Mouse (Mus musculus) hindbrain, postnatal 0 days (tissue): ENCODE measurements around the gene A230050P20Rik. TPM values are rescaled to one million over a fixed set of nuclear protein-coding genes. Genes with fewer than 3 reads are reported as not detected.
A peak's percentile ranks its signal among the peaks of the same experiment; 100 is the strongest.

Experiments
- ATAC-seq: fragments of 200-750 bp; cut with Nextera tagmentation; 2 replicates; pipeline ENCODE4 v1.8.0; 2017; ENCODE audit warnings: mild to moderate bottlenecking, moderate TSS enrichment, moderate library complexity
- DNase-seq: peaks from one replicate; pipeline ENCODE4 v3.0.0-alpha.2; 2015; ENCODE audit warnings: low spot score
- H3K27ac ChIP-seq: fragments of 300-500 bp; sonication (generic); 2 replicates; pipeline ENCODE4 v1.5.1; 2014; ENCODE audit warnings: mild to moderate bottlenecking
- H3K27me3 ChIP-seq: fragments of 300-500 bp; sonication (generic); 2 replicates; pipeline ENCODE4 v1.6.1; 2014; ENCODE audit warnings: low read length, mixed read lengths; ENCODE audit not compliant: insufficient read depth
- H3K36me3 ChIP-seq: fragments of 300-500 bp; sonication (generic); 2 replicates; pipeline ENCODE4 v1.6.1; 2014; ENCODE audit warnings: low read length, mixed read lengths; ENCODE audit not compliant: insufficient read depth
- H3K4me1 ChIP-seq: fragments of 300-500 bp; sonication (generic); 2 replicates; pipeline ENCODE4 v1.6.1; 2014; ENCODE audit warnings: antibody characterized with exemption, low read length, mixed read lengths; ENCODE audit not compliant: insufficient read depth
- H3K4me2 ChIP-seq: fragments of 300-500 bp; sonication (generic); 2 replicates; pipeline ENCODE4 v1.6.1; 2014; ENCODE audit warnings: low read depth, mild to moderate bottlenecking, low read length, moderate library complexity, mixed read lengths
- H3K4me3 ChIP-seq: fragments of 300-500 bp; sonication (generic); 2 replicates; pipeline ENCODE4 v1.5.1; 2014; ENCODE audit warnings: low read length
- H3K9ac ChIP-seq: fragments of 300-500 bp; sonication (generic); replicated peaks from 2 replicates; pipeline ENCODE4 v1.6.1; 2014; ENCODE audit warnings: mild to moderate bottlenecking, low read length, moderate library complexity, mixed read lengths
- H3K9me3 ChIP-seq: fragments of 300-500 bp; sonication (generic); 2 replicates; pipeline ENCODE4 v1.6.1; 2016; ENCODE audit warnings: low read length, mixed read lengths
- CTCF ChIP-seq: IDR thresholded peaks from 2 replicates; pipeline ENCODE4 v1.5.1; 2016; ENCODE audit warnings: antibody characterized with exemption, control low read depth, low read depth
- WGBS: fragments of 180-500 bp; shearing (Covaris S2); extraction: QIAGEN DNeasy Blood & Tissue Kit; methylation state at CpG from one replicate; pipeline ENCODE4 v1.1.7; 2014; 5-methylcytosine and 5-hydroxymethylcytosine counted together
- polyA plus RNA-seq: library from polyadenylated mRNA; unstranded; fragments of >200 nt; fragmentation: Nextera tagmentation; extraction: Ambion mirVana; gene quantifications from 2 replicates; pipeline ENCODE4 v1.2.1, GENCODE M21; 2015
- total RNA-seq: library from RNA; depleted of rRNA; stranded (reverse); fragments of >200 nt; gene quantifications from 2 replicates; pipeline ENCODE4 v1.2.3, GENCODE M21; 2014

A230050P20Rik gene
- total and polyA plus RNA-seq, 2 experiments from 2014 or later = 26.0 to 32.7 TPM

DNA sequence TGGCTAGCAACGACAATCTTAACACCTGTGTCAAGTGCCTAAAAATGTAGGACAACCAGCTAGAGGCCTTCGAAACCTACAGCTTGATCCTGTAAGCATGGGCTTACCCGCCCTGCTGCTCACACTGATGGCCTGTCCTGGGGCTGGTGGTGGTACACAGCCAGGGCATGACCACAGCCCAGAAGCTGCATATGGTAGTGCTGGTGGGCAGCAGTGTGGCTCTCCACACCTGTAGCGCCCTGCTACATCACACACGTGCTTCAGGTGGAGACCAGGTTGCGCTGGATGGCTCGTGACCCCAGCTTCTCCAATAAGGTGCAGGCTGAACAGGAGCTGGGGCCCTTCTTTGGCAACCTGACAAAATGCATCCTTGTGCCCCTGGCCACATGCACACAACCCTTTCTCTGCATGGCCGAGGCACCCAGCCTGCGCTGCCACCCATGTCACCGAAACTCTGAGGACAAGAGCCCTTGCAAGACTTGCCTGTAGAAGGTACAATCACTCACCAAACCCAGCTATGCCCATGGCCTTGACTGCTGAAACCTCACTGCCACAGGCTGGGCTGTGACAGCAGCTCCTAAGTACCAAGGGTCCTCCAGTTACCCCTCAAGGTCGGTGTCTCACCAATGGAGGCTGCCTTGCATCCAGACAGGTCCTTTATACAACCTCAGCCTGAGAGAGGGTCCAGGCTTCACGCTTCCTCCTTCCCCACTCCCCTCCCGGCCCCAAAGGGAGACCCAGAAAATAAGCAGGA is 25.3 kb downstream of the A230050P20Rik start:
- WGBS = 89% methylated on average over 13 of the region's 13 CpGs
- no peak for TF ChIP-seq CTCF
- DNase-seq = no peak
- H3K9ac ChIP-seq = no peak overlapping the region
- H3K4me3 ChIP-seq = no peak overlapping the region
- H3K9me3 ChIP-seq = no peaks in the 10 kb centered on the region
- no peak for ATAC-seq
- H3K4me1 ChIP-seq = peaks cover 6% of the 10 kb centered on the region; the same call in 1 of the 2 replicates
- no peak overlapping the region for H3K4me2 ChIP-seq
- no peaks in the 10 kb centered on the region for H3K27me3 ChIP-seq
- H3K27ac ChIP-seq = no peak overlapping the region
- peaks cover 63% of the 10 kb centered on the region for H3K36me3 ChIP-seq

DNA sequence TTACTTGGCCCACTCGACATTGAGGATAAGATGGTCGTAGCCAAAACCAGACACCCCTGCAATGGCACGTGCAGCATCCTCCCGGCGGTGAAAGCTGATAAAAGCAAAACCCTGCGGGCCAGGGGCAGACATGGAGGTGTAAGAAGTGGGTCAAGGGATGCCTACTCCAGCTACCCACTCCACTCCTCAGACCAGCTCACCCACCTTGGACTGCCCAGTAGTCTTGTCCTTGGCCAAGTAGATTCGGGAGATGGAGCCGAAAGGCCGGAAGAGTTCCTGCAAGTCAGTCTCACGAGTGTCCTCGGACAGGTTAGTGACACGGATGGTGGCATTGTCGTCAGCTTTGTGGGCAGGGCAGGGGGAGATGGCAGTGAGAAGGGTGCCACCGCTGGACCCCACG is 26.2 kb downstream of the A230050P20Rik start:
- Histone ChIP-seq H3K4me1 (peaks cover 6% of the 10 kb centered on the region; the same call in 1 of the 2 replicates), H3K27ac (no peak overlapping the region), H3K27me3 (no peaks in the 10 kb centered on the region), H3K4me3 (no peak overlapping the region), H3K36me3 (peaks cover 59% of the 10 kb centered on the region), H3K9me3 (no peaks in the 10 kb centered on the region), H3K4me2 (no peak overlapping the region), H3K9ac (no peak overlapping the region)
- no peak for DNase-seq
- 89% methylated on average over 15 of the region's 15 CpGs for WGBS
- no peak for ATAC-seq
- TF ChIP-seq CTCF = no peak

DNA sequence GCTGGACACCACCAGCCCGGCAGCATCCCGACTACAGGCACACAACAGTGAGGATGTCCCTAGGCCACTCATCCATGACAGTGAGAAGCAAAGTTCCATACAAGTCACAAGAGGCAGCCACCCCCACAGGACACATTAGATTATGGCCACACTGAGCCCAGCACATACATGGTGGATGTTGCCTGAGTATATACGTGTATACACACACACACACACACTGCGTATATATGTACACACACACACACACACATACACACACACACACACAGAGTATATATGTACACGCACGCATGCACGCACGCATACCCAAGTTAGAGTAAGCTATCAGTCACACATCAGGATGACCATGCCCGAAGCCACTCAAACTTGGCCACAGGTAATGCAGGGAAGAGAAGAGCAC is 26.9 kb downstream of the A230050P20Rik start:
- no peak overlapping the region for H3K4me3 ChIP-seq
- peaks cover 51% of the 10 kb centered on the region for H3K36me3 ChIP-seq
- ATAC-seq (no peak), DNase-seq (no peak)
- no peak overlapping the region for H3K9ac ChIP-seq
- H3K9me3 ChIP-seq = no peaks in the 10 kb centered on the region
- H3K27me3 ChIP-seq = no peaks in the 10 kb centered on the region
- H3K4me2 ChIP-seq = no peak overlapping the region
- WGBS = 94% methylated on average over 9 of the region's 9 CpGs
- H3K27ac ChIP-seq = no peak overlapping the region
- peaks cover 6% of the 10 kb centered on the region; the same call in 1 of the 2 replicates for H3K4me1 ChIP-seq
- no peak for TF ChIP-seq CTCF

DNA sequence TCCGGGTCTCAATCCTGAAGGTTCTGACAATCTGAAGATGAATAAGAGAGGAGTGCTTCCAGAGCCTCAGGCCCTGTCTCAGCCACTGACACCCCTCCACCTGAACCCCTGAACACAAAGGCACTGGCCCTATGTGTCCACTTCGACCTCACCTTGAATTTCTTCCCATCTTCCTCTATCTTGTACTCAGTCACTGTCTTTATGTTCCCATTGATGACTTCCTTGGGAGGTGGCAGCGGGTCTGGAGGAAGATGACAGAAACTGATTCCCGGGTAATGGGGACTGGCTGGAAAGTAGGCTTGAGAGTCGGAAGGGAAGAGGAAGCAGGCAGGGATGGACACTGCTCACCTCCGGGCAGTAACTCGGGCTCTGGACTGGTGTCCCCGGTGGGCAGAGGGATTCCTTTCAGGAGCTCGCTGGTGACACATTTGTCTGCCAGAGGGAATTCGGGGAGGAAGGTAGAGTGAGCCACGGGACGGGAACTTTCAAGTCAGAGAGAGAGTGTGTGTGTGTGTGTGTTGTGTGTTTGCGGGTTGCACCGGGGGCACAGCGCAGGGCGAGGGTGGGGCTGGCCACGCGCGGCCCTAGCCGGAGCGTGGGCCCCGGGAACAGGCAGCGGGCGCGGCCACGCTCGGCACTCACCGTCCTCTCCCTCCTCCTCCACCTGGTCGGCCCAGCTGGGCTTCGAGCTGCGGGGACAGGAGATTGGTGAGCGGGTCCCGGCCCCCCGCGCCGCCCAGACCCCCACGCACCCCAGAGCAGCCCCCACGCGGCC is 29.5 kb downstream of the A230050P20Rik start:
- Histone ChIP-seq H3K36me3 (peaks cover 31% of the 10 kb centered on the region), H3K4me2 (peak overlapping the region; percentile 99), H3K27ac (peak overlapping the region; percentile 78; the same call in 1 of the 2 replicates), H3K4me1 (peaks cover 6% of the 10 kb centered on the region; the same call in 1 of the 2 replicates), H3K9me3 (no peaks in the 10 kb centered on the region), H3K4me3 (peak overlapping the region; percentile 91), H3K9ac (peak overlapping the region; percentile 85), H3K27me3 (no peaks in the 10 kb centered on the region)
- no peak for TF ChIP-seq CTCF
- WGBS = 6% methylated on average over 26 of the region's 39 CpGs
- peak; percentile 69 for ATAC-seq
- DNase-seq = no peak

DNA sequence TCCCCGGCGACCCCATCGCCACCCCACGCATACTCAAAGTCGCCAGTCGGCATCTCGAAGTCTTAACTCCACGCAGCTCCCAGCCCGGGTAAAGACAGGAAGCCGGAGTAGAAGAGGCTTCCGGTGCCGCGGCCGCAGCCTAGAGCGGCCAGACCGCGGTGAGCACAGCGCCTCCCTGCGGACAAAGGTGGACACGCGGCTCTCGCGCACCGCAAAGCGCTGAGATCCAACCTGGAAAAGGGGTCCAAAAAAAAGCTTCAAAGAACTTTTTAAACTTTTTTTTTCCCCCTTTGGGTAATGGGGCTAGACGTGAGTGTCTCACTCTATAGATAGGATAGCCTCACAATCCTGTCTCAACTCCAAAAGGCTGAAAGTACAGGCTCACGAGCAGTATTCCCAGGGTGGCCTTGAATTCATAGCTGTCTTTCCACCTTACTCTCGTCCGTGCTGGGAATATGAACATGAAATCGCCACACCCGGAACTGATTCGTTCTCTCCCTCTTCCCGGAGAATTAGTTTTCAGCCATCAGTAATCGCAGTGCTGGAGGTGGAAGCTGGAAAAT is 30.1 kb downstream of the A230050P20Rik start, which contains the start of gene Eif3g:
Eif3g (minus strand) TSS at position 113 of the 563 bp plus-strand sequence.
- peak; percentile 88 for ATAC-seq
- 7% methylated on average over 34 of the region's 34 CpGs for WGBS
- Histone ChIP-seq H3K4me1 (peaks cover 6% of the 10 kb centered on the region; the same call in 1 of the 2 replicates), H3K36me3 (peaks cover 24% of the 10 kb centered on the region), H3K27ac (peak within 1 kb of the TSS; percentile 78; the same call in 1 of the 2 replicates), H3K9me3 (no peaks in the 10 kb centered on the region), H3K9ac (peak within 1 kb of the TSS; percentile 85), H3K4me3 (peak within 1 kb of the TSS; percentile 91), H3K4me2 (peak within 1 kb of the TSS; percentile 99), H3K27me3 (no peaks in the 10 kb centered on the region)
- TF ChIP-seq CTCF = peak; percentile 96
- DNase-seq = peak; percentile 92

DNA sequence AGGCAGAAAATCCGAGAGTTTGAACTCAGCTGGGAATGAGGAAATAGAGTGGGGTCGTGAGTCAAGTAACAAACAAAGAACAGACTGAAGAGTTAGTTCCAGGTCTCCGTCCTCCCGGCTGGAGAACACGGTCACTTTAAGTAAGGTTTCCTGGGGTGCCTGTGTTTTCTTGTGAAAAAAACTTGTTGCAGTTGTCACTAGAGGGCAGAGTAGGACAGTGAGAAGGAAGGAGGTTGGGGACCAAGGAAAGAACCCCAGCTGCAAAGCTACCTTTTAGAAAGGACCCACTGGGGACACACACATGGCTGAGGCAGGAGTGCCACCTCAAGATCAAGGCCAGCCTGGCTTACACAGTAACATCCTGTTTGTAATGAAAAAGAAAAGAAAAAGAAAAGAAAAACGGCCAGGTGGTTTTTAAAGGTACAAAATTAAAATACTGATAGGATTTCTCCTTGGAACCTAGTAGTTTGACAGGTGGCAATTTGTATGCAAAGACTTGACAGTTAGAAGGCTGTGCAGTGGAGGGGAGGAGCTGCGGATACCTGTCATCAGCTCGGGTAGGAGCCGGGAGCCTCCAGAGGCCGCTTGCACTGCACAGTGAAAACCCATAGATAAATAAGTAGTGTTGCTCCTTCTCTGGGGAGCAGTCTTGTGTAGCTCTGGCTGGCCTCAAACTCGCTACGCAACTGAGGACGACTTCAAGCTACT is 33.2 kb downstream of the A230050P20Rik start:
- Histone ChIP-seq H3K4me1 (peaks cover 6% of the 10 kb centered on the region; the same call in 1 of the 2 replicates), H3K9me3 (no peaks in the 10 kb centered on the region), H3K27ac (no peak overlapping the region), H3K9ac (no peak overlapping the region), H3K36me3 (peaks cover 11% of the 10 kb centered on the region), H3K27me3 (no peaks in the 10 kb centered on the region), H3K4me3 (no peak overlapping the region), H3K4me2 (no peak overlapping the region)
- DNase-seq (peak; percentile 52), ATAC-seq (no peak)
- WGBS = 17% methylated on average over 13 of the region's 13 CpGs
- peak; percentile 67 for TF ChIP-seq CTCF
